Mouse (Mus musculus) CH12.LX (cell line): ENCODE results near the gene Naa16. TPM values are rescaled to one million over a fixed set of nuclear protein-coding genes. Genes with fewer than 3 reads are reported as not detected.

Experiments
- DNase-seq: peaks from one replicate; pipeline ENCODE4 v3.0.0-alpha.2; 2013; ENCODE audit errors: extremely low read depth
- H3K27ac ChIP-seq: 2 replicates; pipeline ENCODE4 v1.5.1; 2012; ENCODE audit warnings: low read depth, mild to moderate bottlenecking, control low read depth, moderate library complexity; ENCODE audit not compliant: insufficient read depth
- H3K27me3 ChIP-seq: replicated peaks from 2 replicates; pipeline ENCODE3; 2012; ENCODE audit warnings: inconsistent platforms
- H3K36me3 ChIP-seq, 2 experiments: replicated peaks in 1 of 2; 2 replicates each; pipeline versions ENCODE3 to v1.6.1; 2012; ENCODE audit warnings: inconsistent platforms in 1 of 2, low read length in 1 of 2, mild to moderate bottlenecking in 1 of 2, mixed read lengths in 1 of 2, moderate library complexity in 1 of 2; ENCODE audit not compliant: control insufficient read depth in 1 of 2, insufficient read depth in 1 of 2
- H3K4me1 ChIP-seq, 2 experiments: 2 replicates each; pipeline ENCODE4 v1.6.1; 2012; ENCODE audit warnings: inconsistent platforms in 1 of 2, moderate library complexity in 1 of 2; ENCODE audit not compliant: insufficient read depth in 2 of 2, control insufficient read depth in 1 of 2
- H3K4me2 ChIP-seq: 2 replicates; pipeline ENCODE4 v1.6.1; 2012; ENCODE audit warnings: low read depth, mild to moderate bottlenecking, control low read depth; ENCODE audit not compliant: poor library complexity, insufficient read depth, severe bottlenecking
- H3K4me3 ChIP-seq, 3 experiments: fragments of 150-350 bp in 1 of 3; sonication (generic) in 1 of 3; replicated peaks in 1 of 3; 2 replicates each; pipeline versions ENCODE3 to v1.5.1; 2011 to 2012; ENCODE audit warnings: low read depth in 2 of 3, low read length in 2 of 3, mild to moderate bottlenecking in 2 of 3, moderate library complexity in 2 of 3, control low read depth in 1 of 3, improper control_type of control experiment in 1 of 3, inconsistent platforms in 1 of 3, mixed read lengths in 1 of 3; ENCODE audit not compliant: poor library complexity in 1 of 3
- H3K79me2 ChIP-seq: replicated peaks from 2 replicates; pipeline ENCODE4 v1.6.1; 2012; ENCODE audit warnings: mild to moderate bottlenecking, moderate library complexity; ENCODE audit not compliant: control insufficient read depth, poor library complexity, insufficient read depth, severe bottlenecking; ENCODE audit errors: extremely low read depth
- H3K9ac ChIP-seq: 2 replicates; pipeline ENCODE4 v1.6.1; 2012; ENCODE audit warnings: low read depth, mild to moderate bottlenecking, control low read depth, moderate library complexity; ENCODE audit not compliant: insufficient read depth
- H3K9me3 ChIP-seq: replicated peaks from 2 replicates; pipeline ENCODE3; 2012; ENCODE audit warnings: low read length, inconsistent platforms, mixed read lengths
- CHD1 ChIP-seq: IDR thresholded peaks from 2 replicates; pipeline ENCODE4 v1.6.1; 2012; ENCODE audit warnings: low read depth, low read length, improper control_type of control experiment, inconsistent platforms
- CHD2 ChIP-seq: IDR thresholded peaks from 2 replicates; pipeline ENCODE4 v1.6.1; 2011; ENCODE audit warnings: low read length, improper control_type of control experiment
- E2F4 ChIP-seq: IDR thresholded peaks from 2 replicates; pipeline ENCODE4 v1.6.1; 2011; ENCODE audit warnings: low read depth, low read length, improper control_type of control experiment; ENCODE audit not compliant: insufficient replicate concordance
- ELF1 ChIP-seq: IDR thresholded peaks from 2 replicates; pipeline ENCODE4 v1.6.1; 2014; ENCODE audit warnings: low read depth, mild to moderate bottlenecking, inconsistent platforms, low read length, improper control_type of control experiment
- EP300 ChIP-seq: IDR thresholded peaks from 2 replicates; pipeline ENCODE4 v1.6.1; 2011; ENCODE audit warnings: low read length, improper control_type of control experiment
- GABPA ChIP-seq: IDR thresholded peaks from 2 replicates; pipeline ENCODE4 v1.6.1; 2012; ENCODE audit warnings: low read depth, low read length, improper control_type of control experiment, inconsistent platforms; ENCODE audit not compliant: insufficient replicate concordance
- HCFC1 ChIP-seq: IDR thresholded peaks from 2 replicates; pipeline ENCODE4 v1.6.1; 2012; ENCODE audit warnings: low read depth, mild to moderate bottlenecking, inconsistent platforms, low read length, improper control_type of control experiment
- IRF4 ChIP-seq: IDR thresholded peaks from 2 replicates; pipeline ENCODE4 v1.6.1; 2014; ENCODE audit warnings: low read depth, mild to moderate bottlenecking, inconsistent platforms, low read length, improper control_type of control experiment
- KAT2A ChIP-seq: IDR thresholded peaks from 2 replicates; pipeline ENCODE4 v1.6.1; 2012; ENCODE audit warnings: low read length, improper control_type of control experiment, inconsistent platforms; ENCODE audit not compliant: insufficient replicate concordance
- PAX5 ChIP-seq: IDR thresholded peaks from 2 replicates; pipeline ENCODE4 v1.6.1; 2012; ENCODE audit warnings: low read length, inconsistent platforms, mixed read lengths
- SIN3A ChIP-seq: IDR thresholded peaks from 2 replicates; pipeline ENCODE4 v1.6.1; 2012; ENCODE audit warnings: low read length, improper control_type of control experiment, inconsistent platforms
- TBP ChIP-seq: conservative IDR thresholded peaks from 2 replicates; pipeline ENCODE4 v1.6.1; 2011; ENCODE audit warnings: low read depth, low read length, improper control_type of control experiment
- ZKSCAN1 ChIP-seq: IDR thresholded peaks from 2 replicates; pipeline ENCODE4 v1.6.1; 2012; ENCODE audit warnings: low read depth, inconsistent platforms, low read length, improper control_type of control experiment, borderline replicate concordance
- ZMIZ1 ChIP-seq: IDR thresholded peaks from 2 replicates; pipeline ENCODE4 v1.6.1; 2012; ENCODE audit warnings: low read depth, mild to moderate bottlenecking, inconsistent platforms, low read length, improper control_type of control experiment
- dilution Hi-C: fragments of 300-500 bp; cut with MboI; formaldehyde crosslinking; loops from 2 replicates; pipeline ENCODE4 v1.14.3; 2020; ENCODE audit warnings: low sequenced_read_pairs; ENCODE audit not compliant: extremely low pct_unique_long_range_greater_than_20kb, extremely low pct_ligation_motif_present
- in situ Hi-C: fragments of 300-500 bp; cut with MboI; formaldehyde crosslinking; loops from 3 replicates; pipeline ENCODE4 v1.14.3; 2019; ENCODE audit warnings: low sequenced_read_pairs, low pct_ligation_motif_present, low pct_unique_long_range_greater_than_20kb, mixed read lengths
- polyA plus RNA-seq: library from polyadenylated mRNA; unstranded; fragments of >175 nt; gene quantifications from 2 replicates; pipeline ENCODE4 v1.2.1, GENCODE M21; 2012; ENCODE audit warnings: low read depth; ENCODE audit not compliant: insufficient read length
- total RNA-seq, 2 experiments: library from RNA; depleted of rRNA; stranded (reverse); fragments of 300-350 nt in 1 of 2; fragments of >200 nt in 1 of 2; gene quantifications; 2 replicates each; pipeline ENCODE4 v1.2.3; 2012 to 2014

Gene Naa16
- total and polyA plus RNA-seq, 3 experiments = 16.4 to 60.0 (median 42.6) TPM

- DNase-seq = no peak
- Histone ChIP-seq H3K4me2 (no peak overlapping the region), H3K9ac (no peak overlapping the region), H3K4me1 (peaks cover 3 to 6% of the 10 kb centered on the region in 2 experiments; a peak in 1 of 4 replicates), H3K79me2 (no peaks in the 10 kb centered on the region), H3K36me3 (no peaks in the 10 kb centered on the region), H3K27ac (no peak overlapping the region), H3K9me3 (no peaks in the 10 kb centered on the region), H3K4me3 (no peak overlapping the region), H3K27me3 (no peaks in the 10 kb centered on the region)
- dilution Hi-C loops = no loop called here
- in situ Hi-C loops = no loop called here
- TF ChIP-seq ELF1 (no peak), HCFC1 (no peak)
Observed at GRCm38 (mm10) chr14:79284616-79285015, 106.0 kb downstream of the Naa16 start.

- dilution Hi-C loops (no loop called here), in situ Hi-C loops (no loop called here)
- H3K4me2 ChIP-seq = no peak overlapping the region
- H3K79me2 ChIP-seq = no peaks in the 10 kb centered on the region
- H3K9me3 ChIP-seq = no peaks in the 10 kb centered on the region
- no peaks in the 10 kb centered on the region for H3K27me3 ChIP-seq
- no peaks in the 10 kb centered on the region for H3K36me3 ChIP-seq
- no peak for TF ChIP-seq PAX5
- TF ChIP-seq ZMIZ1 = no peak
- TF ChIP-seq KAT2A = no peak
- no peak for TF ChIP-seq EP300
- TF ChIP-seq CHD1 = no peak
- TF ChIP-seq CHD2 = no peak
- no peak for DNase-seq
- no peak overlapping the region for H3K27ac ChIP-seq
- H3K9ac ChIP-seq = no peak overlapping the region
- peaks cover 3 to 4% of the 10 kb centered on the region in 2 experiments; a peak in 1 of 4 replicates for H3K4me1 ChIP-seq
- no peak overlapping the region for H3K4me3 ChIP-seq
Observed at GRCm38 (mm10) chr14:79283952-79284351, 106.6 kb downstream of the Naa16 start.

DNA sequence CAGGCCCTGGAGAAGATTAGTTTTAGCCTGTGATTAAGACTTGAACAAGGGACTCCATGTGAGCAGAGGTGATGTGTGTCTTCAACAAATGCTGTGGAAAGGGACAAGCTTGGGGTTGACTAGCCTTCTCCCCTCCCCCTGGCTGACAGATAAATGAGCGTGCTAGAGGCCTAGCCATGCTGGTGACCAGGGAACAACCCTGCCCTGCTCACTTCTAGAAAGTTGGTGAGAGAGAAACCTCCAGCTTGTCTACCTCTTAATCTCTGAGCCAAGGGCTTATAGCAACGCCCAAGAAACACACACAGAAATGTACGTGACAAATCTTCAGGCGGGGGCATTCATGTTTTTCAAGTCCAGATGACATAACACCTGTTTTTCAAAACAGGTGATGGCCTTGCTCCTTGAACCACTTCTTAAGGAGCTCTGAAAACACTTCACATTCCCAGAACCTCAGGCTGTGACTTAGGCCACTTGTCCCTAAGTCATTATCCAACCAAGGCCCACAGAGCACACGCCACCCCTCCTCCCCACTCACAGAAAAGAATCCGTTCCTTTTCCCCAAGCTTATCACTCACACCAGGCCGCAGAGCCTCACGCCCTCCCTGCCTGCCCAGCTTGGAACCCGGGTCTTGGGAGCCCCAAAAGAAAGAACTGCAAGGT is 108.6 kb downstream of the Naa16 start:
- no peaks in the 10 kb centered on the region for H3K79me2 ChIP-seq
- H3K27ac ChIP-seq = no peak overlapping the region
- DNase-seq = no peak
- H3K4me1 ChIP-seq = peaks cover 4 to 7% of the 10 kb centered on the region in 2 experiments; a peak in 1 of 4 replicates
- H3K4me2 ChIP-seq = no peak overlapping the region
- H3K9me3 ChIP-seq = no peaks in the 10 kb centered on the region
- dilution Hi-C loops = no loop called here
- no peaks in the 10 kb centered on the region for H3K27me3 ChIP-seq
- H3K36me3 ChIP-seq = no peaks in the 10 kb centered on the region
- no peak overlapping the region for H3K4me3 ChIP-seq
- no peak overlapping the region for H3K9ac ChIP-seq
- TF ChIP-seq TBP = no peak
- TF ChIP-seq EP300 = no peak
- TF ChIP-seq CHD2 = no peak
- no peak for TF ChIP-seq ZKSCAN1
- no peak for TF ChIP-seq SIN3A
- TF ChIP-seq PAX5 = no peak
- TF ChIP-seq IRF4 = no peak
- no peak for TF ChIP-seq E2F4
- TF ChIP-seq GABPA = no peak
- in situ Hi-C loops = no loop called here
